Mouse (Mus musculus) adrenal gland, postnatal 10 days (tissue): Measurements from ENCODE around the gene Mrpl49. TPM values are rescaled to one million over a fixed set of nuclear protein-coding genes. Genes with fewer than 3 reads are reported as not detected.
A peak's percentile ranks its signal among the peaks of the same experiment; 100 is the strongest.

Experiments
- DNase-seq: peaks from one replicate; pipeline ENCODE4 v3.0.0; 2021; ENCODE audit warnings: mixed read lengths
- microRNA-seq: library from miRNA; unstranded; fragments of <30 nt; microRNA quantifications from one replicate; pipeline ENCODE4 v1.2.0, GENCODE M21; 2021
- total RNA-seq, 2 experiments: library from RNA; stranded (reverse); gene quantifications; 2 replicates each; pipeline ENCODE4 v1.2.3; 2021

Gene Mrpl49
- total RNA-seq, 2 experiments from 2014 or later: 58.2 to 59.4 TPM

DNA sequence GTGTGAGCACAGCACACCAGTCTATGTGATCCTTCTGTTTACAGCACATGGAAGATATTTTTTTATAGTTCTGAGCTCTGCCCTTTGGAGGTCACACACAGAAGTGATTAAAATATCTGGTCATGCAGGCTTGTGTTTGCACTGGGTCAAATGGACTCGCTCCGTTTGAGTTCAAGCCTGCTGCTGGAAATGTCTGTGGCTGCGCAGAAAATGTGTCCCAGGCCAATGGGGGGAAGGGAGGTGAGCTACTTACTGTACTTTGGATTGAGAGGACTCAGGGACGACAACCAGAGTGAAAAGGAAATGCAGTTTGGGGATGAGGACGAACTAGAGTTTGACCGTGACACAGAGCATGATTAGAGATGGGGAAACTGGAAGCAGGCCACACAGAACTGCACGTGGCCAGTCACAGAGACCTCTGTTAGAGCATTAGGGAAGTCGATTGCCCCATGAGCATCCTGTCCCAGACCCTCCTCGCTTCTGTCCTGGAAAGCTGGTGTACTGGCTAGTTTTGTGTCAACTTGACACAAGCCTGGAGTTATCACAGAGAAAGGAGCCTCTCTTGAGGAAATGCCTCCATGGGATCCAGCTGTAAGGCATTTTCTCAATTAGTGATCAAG lies 21.5 kb downstream of the Mrpl49 start:
- DNase-seq: no peak

DNA sequence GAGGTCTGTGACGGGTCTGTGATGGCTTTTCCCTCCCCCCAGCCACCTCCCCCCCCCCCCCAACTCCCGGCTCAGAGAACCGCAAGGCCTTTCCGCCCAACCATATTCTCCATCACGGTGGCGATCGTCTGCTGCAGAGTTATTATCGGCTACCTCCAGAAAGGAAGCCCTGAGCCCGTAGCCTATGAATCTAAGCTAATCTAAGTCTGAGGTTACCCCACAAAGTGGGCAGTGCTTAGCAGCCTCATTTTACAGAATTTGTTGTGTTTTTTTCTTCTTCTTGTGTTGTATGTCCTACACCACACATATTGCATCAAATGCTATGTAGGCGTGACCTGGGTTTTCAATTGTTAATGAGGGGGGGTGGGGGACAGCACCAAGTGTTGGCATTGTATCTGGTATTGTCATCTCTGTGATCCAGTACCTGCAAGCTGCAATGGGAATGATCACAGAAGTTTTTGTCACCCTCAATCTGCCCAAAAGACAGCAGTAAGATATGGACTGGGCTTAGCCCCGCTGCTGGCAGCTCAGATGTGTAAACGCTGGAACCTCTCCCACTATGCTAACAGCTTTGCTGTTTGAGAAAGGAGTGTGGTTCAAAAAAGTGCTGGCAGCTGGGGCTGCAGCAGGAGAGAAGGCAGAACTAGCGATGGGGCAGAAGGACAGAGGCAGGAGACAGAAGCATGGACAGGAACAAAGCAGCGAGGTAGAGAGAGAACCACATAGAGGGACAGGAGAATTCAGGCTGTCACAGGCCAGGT lies 26.9 kb downstream of the Mrpl49 start:
- no peak for DNase-seq

DNA sequence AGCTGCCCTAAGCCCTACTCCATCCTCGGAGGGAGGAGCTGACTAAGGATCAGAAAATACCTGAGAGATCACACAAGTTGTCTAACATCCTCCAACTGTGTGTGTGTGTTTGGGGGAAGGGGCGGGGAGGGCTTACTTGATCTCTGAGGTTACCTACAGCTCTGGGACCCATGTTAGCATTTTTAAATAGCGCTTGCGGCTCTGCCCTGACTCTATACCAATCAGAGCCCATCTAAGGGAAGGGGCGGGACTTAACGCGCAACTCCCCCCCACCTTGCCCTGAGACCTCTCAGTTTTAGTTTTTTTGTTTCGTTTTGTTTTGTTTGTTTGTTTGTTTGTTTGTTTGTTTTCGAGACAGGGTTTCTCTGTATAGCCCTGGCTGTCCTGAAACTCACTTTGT lies 28.2 kb downstream of the Mrpl49 start:
- DNase-seq: no peak

DNA sequence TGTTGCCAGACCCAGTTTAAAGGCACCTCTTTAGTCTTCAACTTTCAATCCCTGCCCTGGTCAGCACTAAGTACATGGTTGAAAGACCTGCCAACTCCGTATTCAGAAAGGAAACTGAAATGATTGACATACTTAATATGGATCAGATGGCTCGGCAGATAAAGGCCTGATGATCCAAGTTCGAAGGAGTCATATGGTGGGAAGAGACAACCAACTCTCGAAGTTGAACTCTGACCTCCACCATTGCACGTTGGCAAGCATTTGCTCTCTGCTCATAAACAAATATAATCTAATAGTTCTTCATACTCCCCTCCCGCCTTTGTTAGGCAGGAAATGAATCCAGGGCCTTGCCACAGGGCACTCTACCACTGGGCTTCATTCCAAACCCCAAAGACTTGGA lies 28.6 kb downstream of the Mrpl49 start:
- no peak for DNase-seq

DNA sequence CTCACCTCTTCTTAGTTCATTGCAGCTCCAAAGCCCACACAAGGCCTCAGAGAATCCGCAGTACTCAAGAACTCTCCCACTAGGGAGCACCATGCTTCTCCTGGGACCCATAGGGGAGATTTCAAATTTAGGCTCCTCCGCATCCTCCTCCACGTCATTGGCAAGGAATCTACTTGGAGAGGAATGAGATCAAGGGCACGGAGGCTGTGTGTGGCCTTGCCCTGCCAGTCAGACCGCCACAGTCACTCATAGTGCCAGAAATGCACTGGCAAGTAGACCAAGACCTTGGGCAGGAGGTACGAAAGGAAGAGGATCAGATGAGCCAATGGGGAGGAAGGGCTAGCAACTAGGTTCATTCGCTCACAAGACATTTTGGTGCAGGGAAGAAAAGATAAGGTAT lies 33.7 kb downstream of the Mrpl49 start:
- DNase-seq: peak; percentile 63

DNA sequence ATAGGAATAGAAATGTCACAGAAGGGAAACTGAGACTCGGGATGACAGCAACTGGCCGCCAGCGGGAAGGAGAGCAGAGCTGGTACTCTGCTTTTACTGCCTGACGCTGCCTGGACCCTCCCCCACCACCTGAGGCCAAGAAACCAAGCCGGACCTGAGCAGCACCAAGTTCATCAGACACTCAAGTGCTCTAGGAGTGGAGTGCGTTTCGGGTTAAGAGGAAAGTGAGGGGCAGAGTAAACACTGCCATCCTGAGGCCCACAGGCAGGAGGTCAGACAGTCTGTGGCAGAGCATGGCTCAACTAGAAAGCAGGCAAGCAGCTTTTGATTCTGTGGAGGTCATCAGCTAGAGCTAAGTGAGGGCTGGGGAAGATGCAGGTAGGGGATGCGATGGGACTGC lies 34.5 kb downstream of the Mrpl49 start:
- DNase-seq: no peak

DNA sequence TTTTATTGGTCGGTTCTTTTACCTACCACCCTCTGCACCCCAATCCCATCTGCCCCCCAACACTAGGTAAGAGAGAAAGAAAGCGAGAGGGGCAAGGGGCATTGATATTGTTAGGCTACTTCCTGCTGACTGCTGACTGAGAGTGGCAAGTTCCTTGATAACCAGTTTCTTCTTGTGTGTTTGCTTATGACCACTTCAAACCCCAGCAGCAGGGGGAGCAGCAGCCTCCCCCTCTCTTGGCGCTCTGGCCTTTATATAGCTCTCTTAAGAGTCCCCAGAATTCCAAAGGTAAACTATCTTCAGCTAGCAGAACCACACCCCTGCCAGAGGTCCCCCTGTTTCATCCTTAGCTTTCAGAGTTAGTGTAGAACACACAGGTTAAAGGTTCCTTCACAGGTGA lies 37.3 kb downstream of the Mrpl49 start:
- DNase-seq: no peak

DNA sequence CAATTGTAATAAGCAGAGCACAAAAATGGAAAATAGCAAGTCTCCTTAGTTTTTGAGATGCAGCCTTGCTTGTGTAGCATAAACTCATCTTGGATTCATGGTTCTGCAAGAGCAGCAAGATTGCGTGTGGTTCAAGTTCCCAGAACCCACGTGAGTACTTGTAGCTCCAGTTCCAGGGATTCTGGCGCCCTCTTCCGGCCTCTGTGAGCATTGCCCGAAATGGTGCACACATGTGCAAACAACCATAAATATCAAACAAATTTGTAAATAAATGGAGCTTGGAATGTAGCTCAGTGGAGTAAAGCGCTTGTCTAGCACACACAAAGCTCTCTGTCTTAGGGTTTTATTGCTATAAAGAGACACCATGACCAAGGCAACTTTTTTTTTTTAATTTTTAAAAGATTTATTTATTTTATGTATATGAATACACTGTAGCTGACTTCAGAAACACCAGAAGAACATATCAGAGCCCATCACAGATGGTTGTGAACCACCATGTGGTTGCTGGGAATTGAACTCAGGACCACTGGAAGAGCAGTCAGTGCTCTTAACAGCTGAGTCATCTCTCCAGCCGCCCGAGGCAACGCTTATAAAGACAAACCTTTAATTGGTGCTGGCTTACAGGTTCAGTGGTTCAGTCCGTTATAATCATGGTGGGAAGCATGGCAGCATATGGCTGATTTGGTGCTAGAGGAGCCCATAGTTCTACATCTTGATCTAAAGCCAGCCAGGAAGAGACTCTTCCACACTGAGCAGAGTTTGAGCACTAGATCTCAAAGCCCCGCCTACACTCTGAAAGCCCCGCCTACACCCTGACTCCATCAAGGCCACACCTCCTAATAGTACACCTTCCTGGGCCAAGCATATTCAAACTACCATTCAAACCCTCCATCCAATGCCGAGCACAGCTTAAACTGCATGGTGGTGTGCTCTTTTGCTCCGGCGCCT lies 39.2 kb downstream of the Mrpl49 start:
- peak; percentile 93 for DNase-seq

DNA sequence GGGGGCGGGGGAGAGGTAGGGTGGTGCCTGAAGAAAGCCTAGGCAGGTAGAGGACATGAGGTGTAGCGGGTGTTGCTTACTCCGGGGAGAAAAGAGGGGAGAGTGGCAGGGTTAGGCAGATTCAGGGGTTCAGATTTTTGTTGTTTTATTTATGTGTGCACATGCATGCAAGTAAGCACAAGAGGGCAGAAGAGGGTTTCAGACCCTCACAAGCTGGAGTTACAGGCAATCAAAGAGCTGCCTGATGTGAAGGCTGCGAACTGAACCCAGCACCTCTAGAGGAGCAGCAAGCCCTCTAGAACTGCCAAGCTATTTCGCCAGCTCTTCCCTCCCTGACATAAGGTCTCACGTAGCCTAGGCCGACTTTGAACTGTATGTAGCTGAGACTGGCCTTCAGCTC lies 41.1 kb downstream of the Mrpl49 start:
- DNase-seq: no peak

DNA sequence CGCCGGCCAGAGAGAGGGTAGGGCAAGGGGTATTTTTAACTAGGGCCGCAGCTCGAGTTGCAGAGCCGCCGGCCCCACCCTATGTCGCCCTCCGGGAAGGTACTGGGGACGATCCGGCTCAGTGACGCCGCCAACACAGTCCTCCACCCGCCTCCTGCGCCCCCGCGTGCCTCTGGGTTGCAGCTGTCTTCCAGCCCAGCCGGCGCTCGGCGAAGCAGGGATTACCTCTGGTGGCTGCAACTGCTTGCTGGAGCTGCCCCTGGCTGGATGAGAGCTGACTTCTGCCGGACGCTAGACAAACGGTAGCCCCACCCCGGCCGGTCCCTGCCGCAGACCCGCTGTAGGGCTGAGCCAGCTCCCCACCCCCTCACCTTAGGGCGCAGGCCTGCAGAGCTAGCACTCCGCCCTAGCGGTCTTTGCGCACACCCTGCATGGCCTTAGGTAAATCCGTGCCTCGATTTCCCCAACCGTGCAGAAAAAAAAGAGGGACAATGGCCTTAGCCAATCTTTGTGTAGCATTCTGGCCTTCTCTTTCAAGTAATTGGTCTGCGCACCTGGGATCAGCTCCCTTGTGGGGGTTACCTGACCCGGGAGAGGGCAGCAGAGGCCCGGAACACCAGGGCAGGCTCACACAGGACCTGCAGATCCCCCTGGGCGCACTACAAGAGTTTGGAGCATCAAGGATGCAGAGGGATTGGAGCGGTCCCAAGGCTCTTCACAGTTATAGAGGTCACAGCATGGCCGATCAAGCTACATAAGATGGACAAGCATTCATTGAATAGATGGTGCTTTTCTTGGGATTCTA lies 41.9 kb downstream of the Mrpl49 start, which contains the start of gene Capn1:
TSS of gene Capn1 (minus strand) at position 387 of the 805 bp plus-strand sequence.
- peak; percentile 81 for DNase-seq

DNA sequence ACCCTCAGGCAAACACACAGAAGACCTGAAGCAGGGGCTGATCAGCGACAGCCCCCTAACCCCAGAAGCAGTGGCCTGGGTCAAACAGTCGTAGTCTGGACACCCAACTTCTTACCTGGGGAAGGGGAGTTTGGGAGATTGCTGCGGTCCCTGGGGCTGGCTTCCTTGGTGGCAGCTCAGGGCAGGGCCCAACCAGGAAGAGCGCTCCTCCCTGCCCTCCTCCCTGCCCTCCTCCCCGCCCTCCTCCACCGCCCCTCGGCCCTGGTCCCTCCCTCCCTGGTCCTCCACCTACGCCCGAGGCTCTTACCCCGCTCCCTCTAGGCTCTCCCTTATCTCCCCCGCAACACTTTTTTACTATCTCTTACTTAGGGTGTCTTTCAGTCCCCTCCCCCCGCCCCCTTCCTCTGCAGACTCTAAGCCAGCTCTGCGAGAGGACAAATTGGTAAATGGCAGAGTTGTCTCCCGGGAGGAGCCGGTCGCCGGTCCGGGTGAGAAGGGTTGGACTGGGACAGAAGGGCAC lies 42.5 kb downstream of the Mrpl49 start:
- DNase-seq: peak; percentile 64

DNA sequence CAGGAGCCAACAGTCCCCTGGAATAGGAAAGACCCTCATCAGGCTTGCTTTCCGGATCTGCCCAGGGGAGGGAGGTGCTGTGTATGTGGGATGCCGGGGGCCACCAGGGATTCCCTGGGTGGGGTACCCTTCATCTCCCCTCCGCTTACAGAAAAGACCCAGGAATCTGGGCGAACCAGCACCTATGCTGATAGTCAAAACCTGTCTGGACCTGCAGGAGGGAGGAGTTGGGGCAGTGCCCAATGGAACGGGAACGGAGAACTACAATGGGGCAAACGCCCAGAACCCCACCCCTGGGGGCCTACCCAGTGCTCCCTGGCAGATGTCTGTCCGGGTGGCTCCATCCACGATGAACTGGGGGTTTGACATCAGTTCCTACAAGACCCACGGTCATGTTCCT lies 43.9 kb downstream of the Mrpl49 start:
- no peak for DNase-seq

DNA sequence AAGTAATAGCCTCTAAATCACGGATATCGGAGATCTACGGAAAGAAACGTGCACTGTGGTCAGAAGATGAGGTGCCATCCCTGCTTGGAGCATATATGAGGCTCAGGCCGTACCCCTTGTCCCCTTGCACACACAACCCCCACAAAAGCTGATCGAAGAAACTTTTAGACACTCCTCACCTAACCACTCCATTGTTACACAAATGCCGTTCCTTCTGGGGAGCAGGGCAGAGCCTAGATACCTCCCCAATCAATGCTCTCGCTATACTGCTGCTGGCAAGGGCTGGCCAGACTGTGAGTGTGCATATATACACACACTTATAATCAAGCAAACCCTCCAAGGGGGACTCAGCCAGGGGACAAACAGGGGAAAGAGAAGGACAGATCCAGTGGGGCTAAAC lies 48.4 kb downstream of the Mrpl49 start:
- no peak for DNase-seq

DNA sequence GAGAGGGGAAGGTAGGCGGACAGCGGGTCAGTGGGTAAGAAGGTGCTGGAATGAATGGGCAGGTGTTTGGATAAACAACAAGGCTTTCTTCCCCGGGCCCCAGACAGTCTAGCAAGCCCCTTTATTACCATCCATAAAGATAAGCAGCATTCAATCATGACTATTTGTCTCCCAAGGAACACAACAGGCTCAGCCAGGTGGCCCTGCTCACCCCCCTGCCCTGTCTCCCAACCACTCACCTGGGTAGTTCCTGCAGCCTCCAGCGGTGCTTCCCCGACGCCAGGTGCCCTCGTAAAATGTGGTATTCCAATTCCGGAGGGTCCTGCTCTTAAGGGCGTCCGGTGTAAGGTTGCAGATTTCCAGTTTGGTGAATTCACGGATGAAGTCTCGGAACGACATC lies 50.6 kb downstream of the Mrpl49 start:
- DNase-seq: no peak

DNA sequence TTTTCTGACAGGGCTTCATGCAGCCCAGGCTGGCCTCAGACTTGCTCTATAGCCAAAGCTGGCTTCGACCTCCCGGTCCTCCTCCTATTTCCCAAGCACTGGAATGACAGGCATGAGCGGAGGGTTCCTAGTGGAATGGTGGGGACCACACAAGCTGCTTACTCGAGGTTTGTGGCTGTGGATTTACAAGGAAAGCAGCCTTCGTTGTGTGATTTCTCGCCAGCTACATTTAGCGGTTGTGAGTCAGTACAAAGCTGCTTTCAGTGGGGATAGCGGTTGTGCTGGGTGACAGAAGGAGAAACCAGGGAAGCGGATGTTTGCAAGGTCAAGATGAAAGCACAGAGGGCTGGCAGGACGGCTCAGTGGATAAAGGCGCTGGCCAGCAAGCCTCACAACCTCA lies 52.0 kb downstream of the Mrpl49 start:
- DNase-seq: no peak

Small RNA genes lying within 50 kb of the gene (microRNA-seq; reads per million reads assigned to microRNA genes)
- gene Mir6988: not detected

Other genes starting within 250 kb of the Mrpl49 start
- 10 to 100 TPM; 29.0 to 34.8 TPM for gene Frmd8, start 182.5 kb downstream of the Mrpl49 start, total RNA-seq
- 10 to 100 TPM; 13.4 to 14.2 TPM for gene Slc25a45, start 180.0 kb downstream of the Mrpl49 start, total RNA-seq
- gene Tigd3, start 163.6 kb downstream of the Mrpl49 start, total RNA-seq: 1 to 10 TPM; 1.6 to 1.9 TPM
- 100 to 1,000 TPM; 105 to 119 TPM for gene Dpf2, start 144.8 kb downstream of the Mrpl49 start, total RNA-seq
- 10 to 100 TPM; 10.8 to 11.2 TPM for gene Cdc42ep2, start 133.0 kb downstream of the Mrpl49 start, total RNA-seq
- gene Pola2, start 93.6 kb downstream of the Mrpl49 start, total RNA-seq: 10 to 100 TPM; 21.3 to 28.0 TPM
- not detected for gene Slc22a20, start 71.6 kb downstream of the Mrpl49 start, total RNA-seq
- gene Capn1, start 41.9 kb downstream of the Mrpl49 start, total RNA-seq: 10 to 100 TPM; 31.3 to 40.0 TPM
- 10 to 100 TPM; 40.5 to 43.7 TPM for gene Syvn1, start 11.2 kb downstream of the Mrpl49 start, total RNA-seq
- gene Fau, start 59 bp upstream of the Mrpl49 start, total RNA-seq: 1,000 to 10,000 TPM; 1,154 to 1,182 TPM
- gene Znhit2, start 3.4 kb upstream of the Mrpl49 start, total RNA-seq: 10 to 100 TPM; 21.6 to 26.1 TPM
- 10 to 100 TPM; 14.3 to 15.9 TPM for gene Tm7sf2, start 10.6 kb upstream of the Mrpl49 start, total RNA-seq
- gene Vps51, start 19.4 kb upstream of the Mrpl49 start, total RNA-seq: 10 to 100 TPM; 45.1 to 61.3 TPM
- not detected for gene Tmem262, start 22.2 kb upstream of the Mrpl49 start, total RNA-seq
- not detected for gene Gm28374, start 24.5 kb upstream of the Mrpl49 start, total RNA-seq
- gene Zfpl1, start 27.2 kb upstream of the Mrpl49 start, total RNA-seq: 10 to 100 TPM; 33.5 to 33.6 TPM
- gene Cdca5, start 27.2 kb upstream of the Mrpl49 start, total RNA-seq: 1 to 10 TPM; 7.0 to 7.1 TPM
- gene AC131692.1, start 36.6 kb upstream of the Mrpl49 start, total RNA-seq: under 1 TPM in 1 of 2 experiments, not detected in 1; 0.82 TPM
- gene Naaladl1, start 48.0 kb upstream of the Mrpl49 start, total RNA-seq: under 1 TPM; 0.24 to 0.30 TPM
- 10 to 100 TPM; 15.9 to 17.2 TPM for gene Sac3d1, start 60.9 kb upstream of the Mrpl49 start, total RNA-seq
- gene Snx15, start 70.5 kb upstream of the Mrpl49 start, total RNA-seq: 10 to 100 TPM; 19.6 to 21.8 TPM
- 1 to 10 TPM in 1 of 2 experiments, under 1 TPM in 1; 0.57 to 1.6 TPM for gene Batf2, start 83.2 kb upstream of the Mrpl49 start, total RNA-seq
- 10 to 100 TPM; 63.1 to 63.7 TPM for gene Arl2, start 83.8 kb upstream of the Mrpl49 start, total RNA-seq
- under 1 TPM; 0.72 to 0.79 TPM for gene Majin, start 126.6 kb upstream of the Mrpl49 start, total RNA-seq
- gene Gpha2, start 168.6 kb upstream of the Mrpl49 start, total RNA-seq: 10 to 100 TPM; 16.9 to 18.2 TPM
- gene Ppp2r5b, start 178.1 kb upstream of the Mrpl49 start, total RNA-seq: 10 to 100 TPM; 52.9 to 56.9 TPM
- gene Atg2a, start 183.9 kb upstream of the Mrpl49 start, total RNA-seq: 10 to 100 TPM; 25.0 to 30.2 TPM
- gene Ehd1, start 218.9 kb upstream of the Mrpl49 start, total RNA-seq: 100 to 1,000 TPM; 104 to 106 TPM
- gene Cdc42bpg, start 248.7 kb upstream of the Mrpl49 start, total RNA-seq: 10 to 100 TPM; 10.3 to 11.6 TPM